Comparison of ENCODE assay signal across 10 mouse cellular contexts in genomic region chr16:98022657-98023345, GRCm38 (mm10). TPM values are rescaled to one million over a fixed set of nuclear protein-coding genes. Genes with fewer than 3 reads are reported as not detected.
DNase-seq lines count a peak whose midpoint lies in the region; ATAC-seq and TF ChIP-seq lines count a peak whose summit lies in the region.
"Had no signal": no experiment of that assay in that cellular context is flagged by ENCODE, and none has a peak within 500 bp of the region (broad histone marks: within the 10 kb centered on the region; RNA-seq: fewer than 3 reads in every experiment).

No protein-coding gene starts in this region.

- no peak overlapping the region for H3K4me2 ChIP-seq in hindbrain, postnatal 0 days (ENCODE audit: low read depth, low read length)
- no peak overlapping the region for H3K4me2 ChIP-seq in hindbrain, embryonic 12.5 days (replicated peaks)
- H3K4me2 ChIP-seq in kidney, embryonic 16.5 days (replicated peaks; ENCODE audit: low read depth, low read length), result no peak overlapping the region
- H3K4me2 ChIP-seq: heart, embryonic 13.5 days; limb, embryonic 12.5 days had no signal

- no peaks in the 10 kb centered on the region for H3K36me3 ChIP-seq in hindbrain, postnatal 0 days (ENCODE audit: insufficient read depth, low read length)
- peaks cover 14% of the 10 kb centered on the region for H3K36me3 ChIP-seq in hindbrain, embryonic 12.5 days
- peaks cover 17% of the 10 kb centered on the region for H3K36me3 ChIP-seq in kidney, embryonic 16.5 days (ENCODE audit: insufficient read depth, low read length)

- TF ChIP-seq POLR2A in brain, embryonic 14.5 days (IDR thresholded peaks at IDR 0.05; ENCODE audit: borderline replicate concordance, extremely low read depth, insufficient read depth, insufficient read length, poor library complexity, severe bottlenecking), result no peak

- H3K27ac ChIP-seq in hindbrain, postnatal 0 days, result no peak overlapping the region
- no peak overlapping the region for H3K27ac ChIP-seq in hindbrain, embryonic 12.5 days
- H3K27ac ChIP-seq in kidney, embryonic 16.5 days (ENCODE audit: low read length), result no peak overlapping the region
- H3K27ac ChIP-seq: heart, embryonic 13.5 days; limb, embryonic 12.5 days had no signal

- H3K4me3 ChIP-seq in hindbrain, postnatal 0 days (ENCODE audit: low read length), result no peak overlapping the region
- H3K4me3 ChIP-seq in hindbrain, embryonic 12.5 days, result no peak overlapping the region
- H3K4me3 ChIP-seq in kidney, embryonic 16.5 days (ENCODE audit: low read length), result no peak overlapping the region
- H3K4me3 ChIP-seq: heart, embryonic 13.5 days; limb, embryonic 12.5 days had no signal

- no peak for ATAC-seq in hindbrain, postnatal 0 days
- no peak for ATAC-seq in hindbrain, embryonic 12.5 days (ENCODE audit: low FRiP score)
- peak; percentile 52 for ATAC-seq in inflammation-experienced regulatory T-cells, adult 6 months
- no peak for ATAC-seq in kidney, embryonic 16.5 days (ENCODE audit: low FRiP score, low TSS enrichment)

- peak; percentile 8 for DNase-seq in hindbrain, postnatal 0 days (ENCODE audit: low spot score)
- peak; percentile 61 for DNase-seq in CD4-positive, CD25-positive, alpha-beta regulatory T cell, adult 2 months (ENCODE audit: low read depth, low spot score)
- DNase-seq in brain, embryonic 14.5 days (ENCODE audit: low read depth), result peak; percentile 45
- no peak for DNase-seq in cerebellum, postnatal 36 days
- DNase-seq in lung, postnatal 25 days (ENCODE audit: low spot score), result no peak

- H3K9ac ChIP-seq in hindbrain, postnatal 0 days (replicated peaks; ENCODE audit: low read length), result no peak overlapping the region
- no peak overlapping the region for H3K9ac ChIP-seq in hindbrain, embryonic 12.5 days
- no peak overlapping the region for H3K9ac ChIP-seq in kidney, embryonic 16.5 days (replicated peaks; ENCODE audit: low read length)
- H3K9ac ChIP-seq: heart, embryonic 13.5 days; limb, embryonic 12.5 days had no signal

- no peaks in the 10 kb centered on the region for H3K4me1 ChIP-seq in hindbrain, postnatal 0 days (ENCODE audit: insufficient read depth, low read length)
- no peaks in the 10 kb centered on the region for H3K4me1 ChIP-seq in hindbrain, embryonic 12.5 days
- no peaks in the 10 kb centered on the region for H3K4me1 ChIP-seq in kidney, embryonic 16.5 days (ENCODE audit: insufficient read depth, low read length)
- H3K4me1 ChIP-seq: heart, embryonic 13.5 days; limb, embryonic 12.5 days had no signal

- H3K27me3 ChIP-seq in hindbrain, postnatal 0 days (ENCODE audit: insufficient read depth, low read length), result no peaks in the 10 kb centered on the region
- no peaks in the 10 kb centered on the region for H3K27me3 ChIP-seq in hindbrain, embryonic 12.5 days
- no peaks in the 10 kb centered on the region for H3K27me3 ChIP-seq in kidney, embryonic 16.5 days (ENCODE audit: insufficient read depth, low read length)
- H3K27me3 ChIP-seq: heart, embryonic 13.5 days; limb, embryonic 12.5 days had no signal

- H3K9me3 ChIP-seq in hindbrain, postnatal 0 days (ENCODE audit: low read length), result peaks cover 6% of the 10 kb centered on the region; the same call in 1 of the 2 replicates
- H3K9me3 ChIP-seq in hindbrain, embryonic 12.5 days (replicated peaks), result peaks cover 28% of the 10 kb centered on the region
- H3K9me3 ChIP-seq in kidney, embryonic 16.5 days (ENCODE audit: low read length), result peaks cover 28% of the 10 kb centered on the region

- TF ChIP-seq CTCF in hindbrain, postnatal 0 days (IDR thresholded peaks at IDR 0.05; ENCODE audit: low read depth), result peak; percentile 49
- TF ChIP-seq CTCF in brain, embryonic 14.5 days (IDR thresholded peaks at IDR 0.05; ENCODE audit: borderline replicate concordance, extremely low read depth, insufficient read depth, insufficient read length), result peak; percentile 26; the same call in 1 of the 2 replicates

- 84% methylated on average over 2 of the region's 2 CpGs for WGBS in hindbrain, postnatal 0 days
- 76% methylated on average over 2 of the region's 2 CpGs for WGBS in hindbrain, embryonic 12.5 days
- 91% methylated on average over 2 of the region's 2 CpGs for WGBS in kidney, embryonic 16.5 days

RNA-seq across cellular contexts. Expression of gene B230307C23Rik, which starts 25.7 kb away (rescaled TPM):
- 5.5 and 12.1 TPM in 2 replicates for total RNA-seq in hindbrain, postnatal 0 days (2014; rRNA removed)
- 15.7 and 21.6 TPM in 2 replicates for polyA plus RNA-seq in hindbrain, postnatal 0 days (2015; fragmentation: Nextera tagmentation; extraction: Ambion mirVana)
- 17.0 and 17.2 TPM in 2 replicates for polyA plus RNA-seq in hindbrain, embryonic 12.5 days (2016; fragmentation: Nextera tagmentation; extraction: Ambion mirVana)
- 14.7 and 15.4 TPM in 2 replicates for polyA plus RNA-seq in brain, embryonic 14.5 days (2012; rRNA removed)
- 10 to 100 TPM; 34.9 to 52.3 (median 50.1) TPM for polyA plus RNA-seq in inflammation-experienced regulatory T-cells, adult 6 months (2017; shearing (Covaris generic))
- polyA plus RNA-seq in kidney, embryonic 16.5 days (2015; fragmentation: Nextera tagmentation; extraction: Ambion mirVana), result 28.2 and 28.5 TPM in 2 replicates

RNA-seq across cellular contexts. Expression of gene A630089N07Rik, which starts 59.4 kb away (rescaled TPM):
- 3.3 and 4.0 TPM in 2 replicates for total RNA-seq in hindbrain, postnatal 0 days (2014; rRNA removed)
- 7.9 and 8.0 TPM in 2 replicates for polyA plus RNA-seq in hindbrain, postnatal 0 days (2015; fragmentation: Nextera tagmentation; extraction: Ambion mirVana)
- 20.1 and 20.3 TPM in 2 replicates for polyA plus RNA-seq in hindbrain, embryonic 12.5 days (2016; fragmentation: Nextera tagmentation; extraction: Ambion mirVana)
- 5.5 and 10.0 TPM in 2 replicates for polyA plus RNA-seq in brain, embryonic 14.5 days (2012; rRNA removed)
- polyA plus RNA-seq in inflammation-experienced regulatory T-cells, adult 6 months (2017; shearing (Covaris generic)), result 10 to 100 TPM; 13.4 to 18.9 (median 15.8) TPM
- 19.9 and 24.9 TPM in 2 replicates for polyA plus RNA-seq in kidney, embryonic 16.5 days (2015; fragmentation: Nextera tagmentation; extraction: Ambion mirVana)

Comparison
In these comparisons a context has a peak if more than half of its experiments do, and no peak if none do; other contexts are left out.
1. DNase-seq: peak in hindbrain, postnatal 0 days (single experiment), CD4-positive, CD25-positive, alpha-beta regulatory T cell, adult 2 months (single experiment) and brain, embryonic 14.5 days (single experiment); none in cerebellum, postnatal 36 days (0 of 2) and lung, postnatal 25 days (single experiment).